Mouse (Mus musculus) ES-E14 (cell line): ENCODE results near the gene Tm4sf20.

ENCODE experiments used
- CHD2 ChIP-seq: IDR thresholded peaks from 2 replicates; pipeline ENCODE4 v1.6.1; 2014; ENCODE audit warnings: mild to moderate bottlenecking, low read depth, low read length, inconsistent platforms
- HCFC1 ChIP-seq: IDR thresholded peaks from 2 replicates; pipeline ENCODE4 v1.6.1; 2012; ENCODE audit warnings: low read length, inconsistent platforms, borderline replicate concordance; ENCODE audit not compliant: insufficient read depth

DNA sequence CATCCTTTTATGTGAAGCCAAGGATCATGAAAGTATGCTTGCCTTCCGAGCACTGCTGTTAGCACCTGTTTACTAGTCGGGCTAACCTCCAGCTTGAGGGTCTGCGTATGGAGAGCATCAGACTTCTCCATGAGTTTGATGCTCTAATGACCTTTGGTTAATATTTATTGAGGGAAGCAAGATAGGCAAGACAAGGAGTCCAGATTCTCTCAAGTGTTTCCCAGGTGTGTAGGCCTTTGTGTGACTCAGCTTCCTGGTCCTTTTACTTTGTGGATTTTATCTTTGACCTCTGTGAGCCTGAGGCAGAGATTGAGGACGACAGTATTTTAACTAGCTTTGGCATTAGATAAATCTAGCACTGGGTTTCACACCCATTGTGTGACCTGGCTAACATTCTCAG is 1.6 kb downstream of the Tm4sf20 start:
- TF ChIP-seq HCFC1: no peak
- no peak for TF ChIP-seq CHD2
